Mouse (Mus musculus) heart, adult 2 months (tissue): Measurements from ENCODE around the gene 4933414I15Rik. TPM values are rescaled to one million over a fixed set of nuclear protein-coding genes. Genes with fewer than 3 reads are reported as not detected.

ENCODE experiments used
- DNase-seq, 2 experiments: peaks; one replicate each; pipeline ENCODE4 v3.0.0; 2021
- H3K27ac ChIP-seq: fragments of 200-600 bp; 2 replicates; pipeline ENCODE4 v1.8.1; 2022
- H3K27me3 ChIP-seq: fragments of 200-500 bp; 2 replicates; pipeline ENCODE4 v1.6.1; 2012; ENCODE audit warnings: mild to moderate bottlenecking, low read length, inconsistent platforms, mixed read lengths; ENCODE audit not compliant: control insufficient read depth, insufficient read depth
- H3K36me3 ChIP-seq: fragments of 200-500 bp; 2 replicates; pipeline ENCODE4 v1.6.1; 2012; ENCODE audit warnings: low read length, inconsistent platforms; ENCODE audit not compliant: control insufficient read depth, insufficient read depth
- H3K4me1 ChIP-seq: fragments of 200-500 bp; 2 replicates; pipeline ENCODE4 v1.6.1; 2011; ENCODE audit warnings: low read length; ENCODE audit not compliant: control insufficient read depth, insufficient read depth
- H3K4me3 ChIP-seq: fragments of 200-600 bp; 2 replicates; pipeline ENCODE4 v1.8.1; 2022
- H3K79me2 ChIP-seq: fragments of 200-500 bp; replicated peaks from 2 replicates; pipeline ENCODE4 v1.6.1; 2012; ENCODE audit warnings: mild to moderate bottlenecking, inconsistent platforms, low read length, moderate library complexity, mixed read lengths; ENCODE audit not compliant: control insufficient read depth, insufficient read depth
- H3K9ac ChIP-seq: fragments of 200-500 bp; 2 replicates; pipeline ENCODE4 v1.6.1; 2012; ENCODE audit warnings: low read depth, mild to moderate bottlenecking, control low read depth, inconsistent platforms, low read length, mixed read lengths
- CTCF ChIP-seq: fragments of 200-600 bp; IDR thresholded peaks from 2 replicates; pipeline ENCODE4 v1.8.1; 2022; ENCODE audit warnings: antibody characterized with exemption, mild to moderate bottlenecking, moderate library complexity
- EP300 ChIP-seq: fragments of 200-500 bp; IDR thresholded peaks from 2 replicates; pipeline ENCODE4 v1.6.1; 2011; ENCODE audit warnings: low read depth, low read length, control low read depth; ENCODE audit not compliant: insufficient read depth
- POLR2A ChIP-seq: fragments of 200-500 bp; IDR thresholded peaks from 2 replicates; pipeline ENCODE4 v1.6.1; 2011; ENCODE audit warnings: mild to moderate bottlenecking, low read depth, low read length, control low read depth; ENCODE audit not compliant: insufficient read depth
- WGBS: fragments of 180-500 bp; shearing (Covaris S2); methylation state at CpG from one replicate; pipeline ENCODE4 v1.1.7; 2018; 5-methylcytosine and 5-hydroxymethylcytosine counted together
- intact Hi-C: fragments of 180-260 bp; cut with DNase I; formaldehyde crosslinking; loops from one replicate; pipeline ENCODE4 v1.15.1; 2025
- polyA plus RNA-seq: library from polyadenylated mRNA; depleted of rRNA; stranded (reverse); fragments of >200 nt; gene quantifications from 2 replicates; pipeline ENCODE4 v1.2.3, GENCODE M21; 2012; rRNA removed
- total RNA-seq, 2 experiments: library from RNA; stranded (reverse); gene quantifications; 2 replicates each; pipeline ENCODE4 v1.2.3; 2021

Gene 4933414I15Rik
- total and polyA plus RNA-seq, 3 experiments: not detected

DNA sequence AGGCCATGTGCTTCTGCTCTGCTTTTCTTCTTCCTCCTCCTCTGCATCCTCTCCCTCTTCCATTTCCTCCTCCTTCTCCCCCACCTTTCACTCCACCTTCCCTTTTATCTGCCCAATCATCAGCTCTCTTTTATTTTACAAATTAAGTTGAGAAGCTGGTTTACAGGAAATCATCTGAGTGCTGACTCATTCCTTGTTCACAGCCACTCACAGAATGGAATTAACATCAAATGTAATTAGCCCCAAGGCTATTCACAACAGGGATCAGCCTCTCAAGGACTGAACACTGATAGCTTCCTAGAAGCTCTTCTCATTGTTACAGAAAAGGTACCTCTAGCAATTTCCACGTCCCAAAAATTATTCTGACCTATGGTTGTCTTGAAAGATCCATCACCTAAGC lies 46.2 kb downstream of the 4933414I15Rik start:
- H3K36me3 ChIP-seq: no peaks in the 10 kb centered on the region
- WGBS: 72% methylated on average over 1 of the region's 1 CpGs
- no peaks in the 10 kb centered on the region for H3K27me3 ChIP-seq
- no peak overlapping the region for H3K4me3 ChIP-seq
- H3K9ac ChIP-seq: no peak overlapping the region
- H3K4me1 ChIP-seq: no peaks in the 10 kb centered on the region
- H3K27ac ChIP-seq: no peak overlapping the region
- no peak for DNase-seq
- H3K79me2 ChIP-seq: no peaks in the 10 kb centered on the region
- intact Hi-C loops: no loop called here
- TF ChIP-seq POLR2A (no peak), CTCF (no peak), EP300 (no peak)

- no peak for TF ChIP-seq CTCF
- TF ChIP-seq EP300: no peak
- TF ChIP-seq POLR2A: no peak
- Histone ChIP-seq H3K9ac (no peak overlapping the region), H3K4me3 (no peak overlapping the region), H3K27me3 (no peaks in the 10 kb centered on the region), H3K27ac (no peak overlapping the region), H3K4me1 (no peaks in the 10 kb centered on the region), H3K79me2 (no peaks in the 10 kb centered on the region), H3K36me3 (no peaks in the 10 kb centered on the region)
- DNase-seq: no peak
- intact Hi-C loops: no loop called here
- WGBS: 45% methylated on average over 2 of the region's 2 CpGs
Observed at GRCm38 (mm10) chr11:50892441-50892840, 51.1 kb downstream of the 4933414I15Rik start.

Other genes with a start within 250 kb of the 4933414I15Rik start
- 1 to 10 TPM; 2.9 to 4.1 TPM for gene Zfp354c, start 116.0 kb downstream of the 4933414I15Rik start, total RNA-seq
- 0.70 and 2.2 TPM in 2 replicates for gene Zfp354c, start 116.0 kb downstream of the 4933414I15Rik start, polyA plus RNA-seq
- gene Zfp879, start 102.2 kb downstream of the 4933414I15Rik start, total RNA-seq: 1 to 10 TPM; 1.4 to 1.7 TPM
- 0.37 and 0.53 TPM in 2 replicates for gene Zfp879, start 102.2 kb downstream of the 4933414I15Rik start, polyA plus RNA-seq
- under 1 TPM in 1 of 2 experiments, not detected in 1; 0.07 TPM for gene Grm6, start 93.1 kb downstream of the 4933414I15Rik start, total RNA-seq
- 0.06 TPM in 1 of 2 replicates, not detected in the other for gene Grm6, start 93.1 kb downstream of the 4933414I15Rik start, polyA plus RNA-seq
- gene Zfp454, start 56.1 kb downstream of the 4933414I15Rik start, total RNA-seq: 1 to 10 TPM in 1 of 2 experiments, under 1 TPM in 1; 0.78 to 1.3 TPM
- 0.27 and 1.5 TPM in 2 replicates for gene Zfp454, start 56.1 kb downstream of the 4933414I15Rik start, polyA plus RNA-seq
- gene Zfp2, start 27.6 kb downstream of the 4933414I15Rik start, total RNA-seq: 1 to 10 TPM; 2.9 to 3.0 TPM
- 0.78 and 3.2 TPM in 2 replicates for gene Zfp2, start 27.6 kb downstream of the 4933414I15Rik start, polyA plus RNA-seq
- 1 to 10 TPM; 1.3 TPM for gene Zfp354b, start 12.1 kb downstream of the 4933414I15Rik start, total RNA-seq
- gene Zfp354b, start 12.1 kb downstream of the 4933414I15Rik start, polyA plus RNA-seq: 0.45 and 0.79 TPM in 2 replicates
- gene Prop1, start 10.0 kb upstream of the 4933414I15Rik start, total RNA-seq: not detected
- not detected in 2 replicates for gene Prop1, start 10.0 kb upstream of the 4933414I15Rik start, polyA plus RNA-seq
- gene Olfr1378, start 22.8 kb upstream of the 4933414I15Rik start, total RNA-seq: not detected
- not detected in 2 replicates for gene Olfr1378, start 22.8 kb upstream of the 4933414I15Rik start, polyA plus RNA-seq
- gene Olfr1377, start 38.2 kb upstream of the 4933414I15Rik start, total RNA-seq: not detected
- not detected in 2 replicates for gene Olfr1377, start 38.2 kb upstream of the 4933414I15Rik start, polyA plus RNA-seq
- not detected for gene Olfr51, start 59.8 kb upstream of the 4933414I15Rik start, total RNA-seq
- not detected in 2 replicates for gene Olfr51, start 59.8 kb upstream of the 4933414I15Rik start, polyA plus RNA-seq
- gene Olfr54, start 70.5 kb upstream of the 4933414I15Rik start, total RNA-seq: not detected
- gene Olfr54, start 70.5 kb upstream of the 4933414I15Rik start, polyA plus RNA-seq: not detected in 2 replicates
- gene Olfr1375, start 104.3 kb upstream of the 4933414I15Rik start, total RNA-seq: not detected
- not detected in 2 replicates for gene Olfr1375, start 104.3 kb upstream of the 4933414I15Rik start, polyA plus RNA-seq
- 1 to 10 TPM; 1.2 to 1.3 TPM for gene Zfp354a, start 115.5 kb upstream of the 4933414I15Rik start, total RNA-seq
- 0.86 and 1.3 TPM in 2 replicates for gene Zfp354a, start 115.5 kb upstream of the 4933414I15Rik start, polyA plus RNA-seq